Mouse (Mus musculus): Measurements from ENCODE around the gene Rad23a. TPM values are rescaled to one million over a fixed set of nuclear protein-coding genes. Genes with fewer than 3 reads are reported as not detected.

Gene Rad23a
- total RNA-seq, 2 experiments from 2014 or later: 21.4 to 41.8 TPM

GRCm38 (mm10) chr8:84814555-84815441, 25.7 kb downstream of the Rad23a start:
- 0 out of 2 replicates have a peak, but pooled peaks have one; percentile 9 for ATAC-seq (replicated peaks; ENCODE audit: poor library complexity, severe bottlenecking)

- ATAC-seq (replicated peaks; ENCODE audit: poor library complexity, severe bottlenecking): no peak
Observed at GRCm38 (mm10) chr8:84814240-84814554, 26.3 kb downstream of the Rad23a start.

GRCm38 (mm10) chr8:84813830-84814229, 26.6 kb downstream of the Rad23a start:
- no peak for ATAC-seq (replicated peaks; ENCODE audit: poor library complexity, severe bottlenecking)

- ATAC-seq (replicated peaks; ENCODE audit: poor library complexity, severe bottlenecking): peak; percentile 62
Observed at GRCm38 (mm10) chr8:84813059-84813458, 27.4 kb downstream of the Rad23a start.

GRCm38 (mm10) chr8:84811303-84811702, 29.2 kb downstream of the Rad23a start:
- ATAC-seq (replicated peaks; ENCODE audit: poor library complexity, severe bottlenecking): no peak

GRCm38 (mm10) chr8:84810896-84811295, 29.6 kb downstream of the Rad23a start:
- ATAC-seq (replicated peaks; ENCODE audit: poor library complexity, severe bottlenecking): peak; percentile 74

GRCm38 (mm10) chr8:84809941-84810280, 30.6 kb downstream of the Rad23a start:
- ATAC-seq (replicated peaks; ENCODE audit: poor library complexity, severe bottlenecking): no peak

GRCm38 (mm10) chr8:84809109-84809940, 31.1 kb downstream of the Rad23a start:
- no peak for ATAC-seq (replicated peaks; ENCODE audit: poor library complexity, severe bottlenecking)

- ATAC-seq (replicated peaks; ENCODE audit: poor library complexity, severe bottlenecking): no peak
Observed at GRCm38 (mm10) chr8:84806031-84806430, 34.4 kb downstream of the Rad23a start.

- peak; percentile 54 for ATAC-seq (replicated peaks; ENCODE audit: poor library complexity, severe bottlenecking)
Observed at GRCm38 (mm10) chr8:84799999-84800831, 40.2 kb downstream of the Rad23a start, which contains the start of gene Nfix. Gene Nfix (minus strand): TSS chr8:84800344.

- peak; percentile 61 for ATAC-seq (replicated peaks; ENCODE audit: poor library complexity, severe bottlenecking)
Observed at GRCm38 (mm10) chr8:84799136-84799931, 41.1 kb downstream of the Rad23a start.

- ATAC-seq (replicated peaks; ENCODE audit: poor library complexity, severe bottlenecking): no peak
Observed at GRCm38 (mm10) chr8:84798446-84799135, 41.9 kb downstream of the Rad23a start.

GRCm38 (mm10) chr8:84797971-84798370, 42.5 kb downstream of the Rad23a start:
- ATAC-seq (replicated peaks; ENCODE audit: poor library complexity, severe bottlenecking): no peak

- no peak for ATAC-seq (replicated peaks; ENCODE audit: poor library complexity, severe bottlenecking)
Observed at GRCm38 (mm10) chr8:84797256-84797797, 43.1 kb downstream of the Rad23a start.

GRCm38 (mm10) chr8:84794486-84794885, 46.0 kb downstream of the Rad23a start:
- no peak for ATAC-seq (replicated peaks; ENCODE audit: poor library complexity, severe bottlenecking)

GRCm38 (mm10) chr8:84793791-84794485, 46.5 kb downstream of the Rad23a start:
- ATAC-seq (replicated peaks; ENCODE audit: poor library complexity, severe bottlenecking): no peak

- no peak for ATAC-seq (replicated peaks; ENCODE audit: poor library complexity, severe bottlenecking)
Observed at GRCm38 (mm10) chr8:84793134-84793533, 47.3 kb downstream of the Rad23a start.

- no peak for ATAC-seq (replicated peaks; ENCODE audit: poor library complexity, severe bottlenecking)
Observed at GRCm38 (mm10) chr8:84792429-84792947, 48.0 kb downstream of the Rad23a start.

Measured in granulocyte monocyte progenitor cell, adult 5-6 weeks (primary cell).